Mouse (Mus musculus) olfactory bulb, adult 2 months (tissue): ENCODE results near the gene Chd1l. TPM values are rescaled to one million over a fixed set of nuclear protein-coding genes. Genes with fewer than 3 reads are reported as not detected.

Experiments
- H3K27ac ChIP-seq: fragments of 200-500 bp; 2 replicates; pipeline ENCODE4 v1.5.1; 2012; ENCODE audit warnings: low read depth, low read length; ENCODE audit not compliant: insufficient read depth
- H3K4me1 ChIP-seq: fragments of 200-500 bp; 2 replicates; pipeline ENCODE4 v1.6.1; 2012; ENCODE audit warnings: low read length; ENCODE audit not compliant: control insufficient read depth, insufficient read depth
- H3K4me3 ChIP-seq: fragments of 200-500 bp; 2 replicates; pipeline ENCODE4 v1.5.1; 2012; ENCODE audit warnings: mild to moderate bottlenecking, low read depth, low read length, moderate library complexity; ENCODE audit not compliant: insufficient read depth
- CTCF ChIP-seq: fragments of 200-500 bp; IDR thresholded peaks from 2 replicates; pipeline ENCODE4 v1.5.1; 2012; ENCODE audit warnings: low read depth, mild to moderate bottlenecking, low read length, moderate library complexity; ENCODE audit not compliant: insufficient read depth
- POLR2A ChIP-seq: fragments of 200-500 bp; IDR thresholded peaks from 2 replicates; pipeline ENCODE4 v1.6.1; 2012; ENCODE audit warnings: mild to moderate bottlenecking, low read depth, low read length, moderate library complexity; ENCODE audit not compliant: insufficient read depth
- WGBS: fragments of 180-500 bp; shearing (Covaris S2); methylation state at CpG from one replicate; pipeline ENCODE4 v1.1.7; 2018; 5-methylcytosine and 5-hydroxymethylcytosine counted together
- polyA plus RNA-seq: library from polyadenylated mRNA; stranded (reverse); fragments of >200 nt; gene quantifications from 2 replicates; pipeline ENCODE4 v1.2.4, GENCODE M21; 2012; ENCODE audit warnings: low replicate concordance; ENCODE audit not compliant: missing spikeins, insufficient read depth, insufficient read length

The Chd1l gene
- polyA plus RNA-seq, 1 experiment = not detected

- WGBS = 96% methylated on average over 11 of the region's 11 CpGs
Measured at GRCm38 (mm10) chr3:97519883-97520282, 90.1 kb downstream of the Chd1l start.

GRCm38 (mm10) chr3:97512296-97512695, 97.7 kb downstream of the Chd1l start:
- 92% methylated on average over 3 of the region's 3 CpGs for WGBS
- Histone ChIP-seq H3K27ac (no peak overlapping the region), H3K4me3 (no peak overlapping the region), H3K4me1 (no peaks in the 10 kb centered on the region)
- TF ChIP-seq CTCF (no peak), POLR2A (no peak)

More at GRCm38 (mm10) chr3:97519883-97520282, 90.1 kb downstream of the Chd1l start:
- peaks cover 10% of the 10 kb centered on the region for H3K4me1 ChIP-seq
- no peak overlapping the region for H3K27ac ChIP-seq
- TF ChIP-seq CTCF = no peak
- TF ChIP-seq POLR2A = no peak
- H3K4me3 ChIP-seq = no peak overlapping the region

Other genes with a start within 250 kb of the Chd1l start
- not detected in 2 replicates for gene Olfr1402, start 188.2 kb downstream of the Chd1l start, polyA plus RNA-seq
- not detected in 2 replicates for gene Fmo5, start 18.6 kb upstream of the Chd1l start, polyA plus RNA-seq
- not detected in 2 replicates for gene Prkab2, start 48.0 kb upstream of the Chd1l start, polyA plus RNA-seq
- gene Gm17651, start 64.5 kb upstream of the Chd1l start, polyA plus RNA-seq = not detected in 2 replicates